Mouse (Mus musculus): Measurements from ENCODE around the gene Myo18a. TPM values are rescaled to one million over a fixed set of nuclear protein-coding genes. Genes with fewer than 3 reads are reported as not detected.

The Myo18a gene
- polyA plus RNA-seq, 1 experiment from 2014 or later, result 22.3 TPM

DNA sequence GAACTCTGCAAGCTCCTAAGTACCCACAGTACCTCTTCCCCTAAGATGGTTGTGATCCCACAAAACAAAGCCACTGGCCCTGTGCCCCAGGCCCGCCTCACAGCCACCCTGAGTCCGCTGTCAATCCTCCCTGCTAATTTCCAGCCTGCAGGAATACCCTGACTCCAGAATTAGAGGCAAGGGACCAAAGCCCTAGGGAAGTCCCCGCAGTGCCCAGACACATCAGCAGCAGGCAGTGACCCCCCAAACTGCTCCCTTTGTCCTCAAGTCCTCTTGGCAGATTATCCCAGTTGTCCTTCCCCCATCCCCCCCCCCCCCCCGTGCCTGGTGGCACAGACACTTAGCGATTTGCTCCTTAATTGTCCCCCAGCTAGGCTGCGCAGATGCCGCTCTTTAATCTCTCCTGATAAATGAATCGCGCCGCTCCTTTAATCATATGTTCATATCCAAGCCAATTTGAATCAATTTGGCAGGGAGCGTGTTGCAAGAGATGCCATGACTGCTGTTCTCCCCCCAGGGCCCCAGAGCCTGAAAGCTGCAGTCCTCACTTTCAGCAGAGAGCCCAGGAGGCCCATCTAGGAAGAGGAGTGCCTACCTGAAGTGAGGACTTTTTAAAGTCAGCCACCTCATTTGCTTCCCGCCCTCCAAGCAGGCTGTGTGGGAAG is 104.5 kb downstream of the Myo18a start:
- Histone ChIP-seq H3K9ac (replicated peaks; ENCODE audit: low read depth, low read length) (no peak overlapping the region), H3K4me1 (ENCODE audit: control insufficient read depth, insufficient read depth, low read length) (0 out of 2 replicates have a peak, but pooled peaks cover 8% of the 10 kb centered on the region), H3K27ac (ENCODE audit: low read length) (no peak overlapping the region), H3K4me2 (replicated peaks; ENCODE audit: low read depth, low read length) (no peak overlapping the region), H3K27me3 (ENCODE audit: control insufficient read depth, insufficient read depth, low read length) (no peaks in the 10 kb centered on the region), H3K9me3 (ENCODE audit: control insufficient read depth, low read depth, low read length) (no peaks in the 10 kb centered on the region), H3K36me3 (ENCODE audit: control insufficient read depth, insufficient read depth, low read length) (peaks cover 4% of the 10 kb centered on the region; the same call in 1 of the 2 replicates), H3K4me3 (ENCODE audit: low read depth, low read length) (no peak overlapping the region)
- WGBS, result 23% methylated on average over 11 of the region's 12 CpGs
- no peak for ATAC-seq (ENCODE audit: insufficient number of reproducible peaks, insufficient read depth, low FRiP score, low read depth)

DNA sequence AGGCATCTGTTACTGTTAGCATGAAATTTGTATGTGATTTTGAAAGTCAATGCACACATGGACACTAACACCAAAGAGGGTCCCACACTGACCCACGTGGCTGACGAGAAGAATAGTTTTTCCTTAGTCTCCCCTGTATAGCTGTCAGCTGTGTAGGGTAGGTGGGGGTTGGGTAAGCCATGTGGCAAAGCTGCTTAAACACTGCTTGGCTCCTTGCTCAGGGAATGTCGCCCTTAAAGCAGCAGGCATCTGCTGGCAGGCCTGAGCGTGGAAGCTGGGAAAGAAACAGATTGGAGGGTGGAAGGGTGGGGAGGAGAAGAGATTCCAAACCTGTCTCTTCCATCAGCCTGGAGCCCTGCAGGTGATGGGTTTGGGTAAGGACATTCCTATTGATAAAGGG is 108.4 kb downstream of the Myo18a start:
- Histone ChIP-seq H3K27ac (ENCODE audit: low read length) (no peak overlapping the region), H3K36me3 (ENCODE audit: control insufficient read depth, insufficient read depth, low read length) (no peaks in the 10 kb centered on the region), H3K9me3 (ENCODE audit: control insufficient read depth, low read depth, low read length) (no peaks in the 10 kb centered on the region), H3K4me1 (ENCODE audit: control insufficient read depth, insufficient read depth, low read length) (peaks cover 10% of the 10 kb centered on the region; the same call in 1 of the 2 replicates), H3K9ac (replicated peaks; ENCODE audit: low read depth, low read length) (no peak overlapping the region), H3K27me3 (ENCODE audit: control insufficient read depth, insufficient read depth, low read length) (no peaks in the 10 kb centered on the region), H3K4me3 (ENCODE audit: low read depth, low read length) (no peak overlapping the region), H3K4me2 (replicated peaks; ENCODE audit: low read depth, low read length) (no peak overlapping the region)
- 45% methylated on average over 4 of the region's 4 CpGs for WGBS
- ATAC-seq (ENCODE audit: insufficient number of reproducible peaks, insufficient read depth, low FRiP score, low read depth), result no peak

DNA sequence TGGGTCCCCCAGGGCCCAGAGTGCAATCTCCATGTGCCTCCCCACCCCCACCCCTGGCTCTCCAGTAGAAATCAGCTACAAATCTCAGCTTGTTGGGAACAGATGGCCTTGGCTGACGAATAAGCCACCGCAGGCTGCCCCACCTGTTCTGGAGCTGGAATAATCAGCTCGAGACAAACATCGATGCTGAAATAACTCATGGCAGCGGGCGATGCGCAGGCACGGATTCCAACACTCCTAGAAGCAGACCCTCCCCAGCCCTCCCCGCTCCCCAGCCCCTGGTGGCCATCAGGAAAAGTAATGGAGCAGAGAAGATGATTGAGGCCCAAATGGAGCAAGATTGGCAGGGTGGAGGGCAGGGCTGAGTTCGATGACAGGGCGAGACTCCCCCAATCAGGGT is 109.2 kb downstream of the Myo18a start:
- Histone ChIP-seq H3K4me1 (ENCODE audit: control insufficient read depth, insufficient read depth, low read length) (peaks cover 17% of the 10 kb centered on the region; the same call in 1 of the 2 replicates), H3K4me3 (ENCODE audit: low read depth, low read length) (no peak overlapping the region), H3K9ac (replicated peaks; ENCODE audit: low read depth, low read length) (no peak overlapping the region), H3K27me3 (ENCODE audit: control insufficient read depth, insufficient read depth, low read length) (no peaks in the 10 kb centered on the region), H3K9me3 (ENCODE audit: control insufficient read depth, low read depth, low read length) (no peaks in the 10 kb centered on the region), H3K4me2 (replicated peaks; ENCODE audit: low read depth, low read length) (0 out of 2 replicates have a peak overlapping the region, but pooled peaks have one; percentile 0), H3K36me3 (ENCODE audit: control insufficient read depth, insufficient read depth, low read length) (no peaks in the 10 kb centered on the region), H3K27ac (ENCODE audit: low read length) (no peak overlapping the region)
- WGBS, result 2% methylated on average over 11 of the region's 11 CpGs
- no peak for ATAC-seq (ENCODE audit: insufficient number of reproducible peaks, insufficient read depth, low FRiP score, low read depth)

DNA sequence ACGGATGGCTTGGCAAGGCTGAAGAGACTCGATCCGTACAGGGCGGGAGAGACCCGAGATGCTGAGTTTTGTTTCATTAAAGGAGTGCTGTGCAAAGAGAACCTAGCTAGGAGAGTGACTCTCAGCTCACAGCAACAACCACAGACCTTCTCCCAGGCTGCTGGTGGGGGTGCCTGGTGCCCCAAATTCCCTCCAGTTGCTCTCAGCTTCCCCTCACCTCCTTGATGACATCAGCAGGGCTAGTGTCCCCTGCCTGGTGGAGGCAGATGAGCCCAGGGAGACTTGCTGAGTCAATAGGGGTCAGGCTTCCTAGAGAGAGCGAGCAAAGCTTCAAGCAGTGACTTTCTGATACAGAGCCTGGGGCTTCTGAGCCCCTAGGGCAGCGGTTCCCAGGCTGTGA is 109.6 kb downstream of the Myo18a start:
- WGBS, result 12% methylated on average over 7 of the region's 7 CpGs
- H3K4me2 ChIP-seq (replicated peaks; ENCODE audit: low read depth, low read length), result no peak overlapping the region
- no peaks in the 10 kb centered on the region for H3K27me3 ChIP-seq (ENCODE audit: control insufficient read depth, insufficient read depth, low read length)
- no peak overlapping the region for H3K9ac ChIP-seq (replicated peaks; ENCODE audit: low read depth, low read length)
- ATAC-seq (ENCODE audit: insufficient number of reproducible peaks, insufficient read depth, low FRiP score, low read depth), result no peak
- no peak overlapping the region for H3K27ac ChIP-seq (ENCODE audit: low read length)
- peaks cover 12% of the 10 kb centered on the region; the same call in 1 of the 2 replicates for H3K4me1 ChIP-seq (ENCODE audit: control insufficient read depth, insufficient read depth, low read length)
- H3K4me3 ChIP-seq (ENCODE audit: low read depth, low read length), result no peak overlapping the region
- H3K9me3 ChIP-seq (ENCODE audit: control insufficient read depth, low read depth, low read length), result no peaks in the 10 kb centered on the region
- H3K36me3 ChIP-seq (ENCODE audit: control insufficient read depth, insufficient read depth, low read length), result no peaks in the 10 kb centered on the region

DNA sequence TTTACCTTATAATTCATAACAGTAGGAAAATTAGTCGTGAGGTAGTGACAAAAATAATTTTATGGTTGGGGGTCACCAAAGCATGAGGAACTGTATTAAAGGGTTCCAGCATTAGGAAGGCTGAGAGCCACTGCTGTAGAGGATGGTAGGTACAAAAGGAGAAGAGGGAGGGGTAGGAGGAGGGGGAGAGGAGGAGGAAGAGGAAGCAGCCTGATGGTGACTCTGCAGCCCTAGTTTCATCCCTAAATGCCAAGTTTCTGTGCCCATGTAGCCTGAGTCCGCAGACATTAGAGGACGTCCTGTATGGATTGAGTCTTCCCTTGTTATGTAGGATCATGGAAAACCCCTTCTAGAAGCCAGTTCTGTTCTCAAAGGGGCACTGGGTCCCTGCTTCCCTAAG is 110.1 kb downstream of the Myo18a start:
- ATAC-seq (ENCODE audit: insufficient number of reproducible peaks, insufficient read depth, low FRiP score, low read depth), result no peak
- Histone ChIP-seq H3K36me3 (ENCODE audit: control insufficient read depth, insufficient read depth, low read length) (no peaks in the 10 kb centered on the region), H3K27me3 (ENCODE audit: control insufficient read depth, insufficient read depth, low read length) (no peaks in the 10 kb centered on the region), H3K9me3 (ENCODE audit: control insufficient read depth, low read depth, low read length) (no peaks in the 10 kb centered on the region), H3K4me2 (replicated peaks; ENCODE audit: low read depth, low read length) (no peak overlapping the region), H3K4me3 (ENCODE audit: low read depth, low read length) (no peak overlapping the region), H3K27ac (ENCODE audit: low read length) (no peak overlapping the region), H3K9ac (replicated peaks; ENCODE audit: low read depth, low read length) (no peak overlapping the region), H3K4me1 (ENCODE audit: control insufficient read depth, insufficient read depth, low read length) (peaks cover 9% of the 10 kb centered on the region; the same call in 1 of the 2 replicates)
- WGBS, result 44% methylated on average over 3 of the region's 3 CpGs

DNA sequence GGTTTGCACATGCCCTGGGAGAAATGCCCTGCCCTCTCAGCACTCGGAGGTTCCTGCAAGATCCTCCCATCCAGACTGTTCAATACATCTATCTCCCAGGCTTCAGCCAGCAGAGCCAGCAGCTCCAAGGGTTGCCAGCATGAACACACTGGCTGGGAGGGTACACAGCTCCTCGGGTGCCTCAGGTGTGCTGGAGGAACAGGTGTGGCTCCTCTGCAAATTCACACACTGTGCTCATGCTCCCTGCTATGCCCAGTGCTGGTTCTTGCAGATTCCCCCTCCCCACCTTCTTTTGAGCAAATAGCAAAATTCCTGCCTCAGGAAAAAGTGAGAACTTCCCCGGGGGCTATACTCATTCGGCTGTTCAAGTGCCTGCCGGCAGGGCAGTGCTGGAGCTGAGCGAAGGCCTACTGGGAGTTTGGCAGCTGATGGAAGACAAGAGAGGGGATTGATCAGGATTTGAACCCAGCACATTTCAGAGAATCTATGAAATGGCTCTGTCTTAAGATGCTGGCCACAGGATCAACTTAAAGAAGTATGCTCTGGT is 111.7 kb downstream of the Myo18a start:
- peaks cover 9% of the 10 kb centered on the region; the same call in 1 of the 2 replicates for H3K4me1 ChIP-seq (ENCODE audit: control insufficient read depth, insufficient read depth, low read length)
- ATAC-seq (ENCODE audit: insufficient number of reproducible peaks, insufficient read depth, low FRiP score, low read depth), result 0 out of 2 replicates have a peak, but pooled peaks have one; percentile 61
- no peaks in the 10 kb centered on the region for H3K9me3 ChIP-seq (ENCODE audit: control insufficient read depth, low read depth, low read length)
- no peaks in the 10 kb centered on the region for H3K36me3 ChIP-seq (ENCODE audit: control insufficient read depth, insufficient read depth, low read length)
- H3K4me2 ChIP-seq (replicated peaks; ENCODE audit: low read depth, low read length), result no peak overlapping the region
- H3K4me3 ChIP-seq (ENCODE audit: low read depth, low read length), result no peak overlapping the region
- H3K9ac ChIP-seq (replicated peaks; ENCODE audit: low read depth, low read length), result no peak overlapping the region
- no peak overlapping the region for H3K27ac ChIP-seq (ENCODE audit: low read length)
- WGBS, result 62% methylated on average over 6 of the region's 6 CpGs
- no peaks in the 10 kb centered on the region for H3K27me3 ChIP-seq (ENCODE audit: control insufficient read depth, insufficient read depth, low read length)

DNA sequence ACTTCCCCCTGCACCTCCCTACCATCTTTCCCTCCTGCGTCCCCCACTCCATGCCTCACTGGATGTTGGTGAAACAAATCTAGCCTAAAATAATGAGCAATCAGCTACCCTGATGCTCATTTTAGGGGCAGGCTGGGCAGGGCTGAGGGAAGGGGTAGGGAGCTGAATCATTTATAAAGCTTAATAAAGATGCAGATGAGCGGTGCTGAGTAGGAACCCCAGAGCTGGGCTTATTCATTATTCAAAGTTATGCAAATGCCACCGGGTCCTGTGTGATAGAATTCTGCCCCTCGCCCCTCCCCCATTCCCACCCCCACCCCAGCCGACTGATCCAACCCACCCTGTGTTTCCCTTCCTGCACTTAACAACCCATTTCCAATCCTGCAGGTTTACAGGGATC is 112.2 kb downstream of the Myo18a start:
- WGBS, result 64% methylated on average over 5 of the region's 5 CpGs
- ATAC-seq (ENCODE audit: insufficient number of reproducible peaks, insufficient read depth, low FRiP score, low read depth), result no peak

DNA sequence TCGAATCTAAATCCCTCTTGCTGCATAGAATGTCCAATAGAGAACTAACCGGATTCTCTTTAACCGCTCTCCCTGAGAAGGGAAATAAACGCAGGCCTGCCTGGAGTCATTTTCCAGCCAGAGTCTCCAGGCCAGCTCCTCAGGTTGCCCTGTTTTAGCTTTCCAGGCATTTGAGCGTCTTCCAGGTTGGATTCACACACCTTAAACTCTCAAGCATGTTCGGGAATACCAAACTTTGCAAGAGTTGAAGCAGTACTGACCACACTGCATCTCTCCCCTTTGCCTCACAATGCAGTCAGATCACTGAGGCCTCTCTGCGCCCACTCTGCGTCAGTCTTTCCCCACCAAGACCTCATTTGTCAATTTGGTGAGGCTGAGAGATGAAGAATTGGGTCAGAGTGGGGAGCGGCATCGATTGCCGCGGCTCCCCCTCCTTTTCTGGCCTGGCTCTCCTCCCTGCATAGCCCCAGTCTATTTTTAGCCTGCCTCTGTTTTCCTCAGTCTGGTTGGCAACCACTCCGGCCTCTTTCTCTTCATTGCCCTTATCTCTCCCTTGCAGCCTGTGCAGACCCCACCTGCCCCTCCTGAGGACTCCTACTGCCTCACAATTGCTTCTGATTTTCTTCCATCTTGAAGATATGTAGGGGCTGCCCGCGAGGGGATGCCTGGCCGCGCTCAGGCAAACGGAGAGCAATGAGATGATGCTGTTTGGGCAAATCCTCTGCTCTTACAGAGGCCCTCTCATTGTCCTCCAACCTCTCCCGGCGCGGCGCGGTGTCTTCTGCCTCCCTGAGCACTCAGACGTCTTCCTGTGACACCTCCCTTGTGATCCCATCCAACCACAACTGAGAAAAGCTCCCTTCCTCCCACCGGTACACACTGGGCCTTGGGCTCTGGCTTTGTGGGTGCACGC is 113.1 kb downstream of the Myo18a start:
- Histone ChIP-seq H3K4me2 (replicated peaks; ENCODE audit: low read depth, low read length) (no peak overlapping the region), H3K4me1 (ENCODE audit: control insufficient read depth, insufficient read depth, low read length) (peaks cover 9% of the 10 kb centered on the region; the same call in 1 of the 2 replicates), H3K9ac (replicated peaks; ENCODE audit: low read depth, low read length) (no peak overlapping the region), H3K27me3 (ENCODE audit: control insufficient read depth, insufficient read depth, low read length) (no peaks in the 10 kb centered on the region), H3K27ac (ENCODE audit: low read length) (no peak overlapping the region), H3K4me3 (ENCODE audit: low read depth, low read length) (no peak overlapping the region), H3K9me3 (ENCODE audit: control insufficient read depth, low read depth, low read length) (no peaks in the 10 kb centered on the region), H3K36me3 (ENCODE audit: control insufficient read depth, insufficient read depth, low read length) (no peaks in the 10 kb centered on the region)
- WGBS, result 59% methylated on average over 26 of the region's 26 CpGs
- ATAC-seq (ENCODE audit: insufficient number of reproducible peaks, insufficient read depth, low FRiP score, low read depth), result 0 out of 2 replicates have a peak, but pooled peaks have one; percentile 33

More for the DNA sequence above, 112.2 kb downstream of the Myo18a start:
- Histone ChIP-seq H3K27ac (ENCODE audit: low read length) (no peak overlapping the region), H3K9me3 (ENCODE audit: control insufficient read depth, low read depth, low read length) (no peaks in the 10 kb centered on the region), H3K4me2 (replicated peaks; ENCODE audit: low read depth, low read length) (no peak overlapping the region), H3K36me3 (ENCODE audit: control insufficient read depth, insufficient read depth, low read length) (no peaks in the 10 kb centered on the region), H3K9ac (replicated peaks; ENCODE audit: low read depth, low read length) (no peak overlapping the region), H3K4me1 (ENCODE audit: control insufficient read depth, insufficient read depth, low read length) (peaks cover 9% of the 10 kb centered on the region; the same call in 1 of the 2 replicates), H3K27me3 (ENCODE audit: control insufficient read depth, insufficient read depth, low read length) (no peaks in the 10 kb centered on the region), H3K4me3 (ENCODE audit: low read depth, low read length) (no peak overlapping the region)

All from stomach, embryonic 14.5 days (tissue).